Mouse (Mus musculus) large intestine, adult 2 months (tissue): ENCODE results near the gene Fam180a. TPM values are rescaled to one million over a fixed set of nuclear protein-coding genes. Genes with fewer than 3 reads are reported as not detected.
"Not testable (repeated sequence)": the region's sequence is repeated elsewhere in the genome, so short reads cannot be mapped to it uniquely, and the experiment has no call there.

ENCODE experiments used
- DNase-seq: peaks from one replicate; pipeline ENCODE4 v3.0.0-alpha.2; 2012; ENCODE audit warnings: low read depth, low spot score
- WGBS: fragments of 180-500 bp; shearing (Covaris S2); methylation state at CpG from one replicate; pipeline ENCODE4 v1.1.7; 2018; 5-methylcytosine and 5-hydroxymethylcytosine counted together
- polyA plus RNA-seq: library from polyadenylated mRNA; depleted of rRNA; stranded (reverse); fragments of >200 nt; gene quantifications from 2 replicates; pipeline ENCODE4 v1.2.3, GENCODE M21; 2012; rRNA removed

Fam180a gene
- polyA plus RNA-seq, result 0.32 and 0.47 TPM in 2 replicates

- 45% methylated on average over 9 of the region's 9 CpGs for WGBS
- DNase-seq, result no peak
Observed at GRCm38 (mm10) chr6:35326111-35326515, at the start of gene Fam180a. Gene Fam180a, minus strand, starts transcription at chr6:35326141.

DNA sequence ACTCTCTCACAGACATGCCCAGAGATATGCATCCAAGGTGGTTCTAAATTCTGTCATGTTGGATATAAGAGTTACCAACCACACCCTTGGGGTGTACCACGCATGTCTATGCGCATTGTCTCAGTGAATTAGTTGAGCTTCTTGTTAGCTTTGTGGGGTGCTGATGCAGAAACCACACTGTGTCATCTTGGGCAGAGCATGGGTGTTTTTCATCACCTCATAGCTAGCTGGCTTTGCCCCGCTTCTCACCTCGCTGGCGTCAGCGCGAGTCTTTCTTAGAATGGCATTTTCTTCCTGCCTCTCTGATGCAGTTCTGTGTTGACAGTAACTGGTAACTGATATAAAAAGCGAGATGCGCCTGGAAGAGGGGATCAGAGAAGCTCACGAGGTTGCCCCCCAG lies 48.1 kb upstream of the Fam180a start:
- WGBS, result 89% methylated on average over 10 of the region's 10 CpGs
- DNase-seq, result no peak

DNA sequence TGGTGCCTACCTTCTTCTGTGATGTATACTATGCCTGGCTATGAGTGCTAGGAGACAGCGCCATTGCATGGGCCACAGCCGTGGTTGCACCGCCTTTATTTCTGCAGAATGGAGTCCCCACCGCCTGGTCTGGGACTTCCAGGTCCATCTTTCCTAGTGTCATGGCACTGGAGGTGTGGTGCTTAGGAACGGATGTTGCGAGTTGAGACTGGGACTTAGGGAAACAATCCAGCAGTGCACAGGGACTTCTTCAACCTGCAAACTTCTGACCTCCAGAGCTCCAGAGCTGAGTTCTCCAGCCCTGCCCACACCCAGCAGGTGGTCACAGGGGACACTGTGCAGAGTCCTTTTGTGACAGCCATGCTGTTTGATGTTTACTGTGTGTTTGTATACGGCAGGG lies 44.4 kb upstream of the Fam180a start:
- 97% methylated on average over 7 of the region's 7 CpGs for WGBS
- DNase-seq, result no peak

- 80% methylated on average over 17 of the region's 18 CpGs for WGBS
- DNase-seq, result not testable (repeated sequence)
Observed at GRCm38 (mm10) chr6:35369578-35370282, 43.8 kb upstream of the Fam180a start.

DNA sequence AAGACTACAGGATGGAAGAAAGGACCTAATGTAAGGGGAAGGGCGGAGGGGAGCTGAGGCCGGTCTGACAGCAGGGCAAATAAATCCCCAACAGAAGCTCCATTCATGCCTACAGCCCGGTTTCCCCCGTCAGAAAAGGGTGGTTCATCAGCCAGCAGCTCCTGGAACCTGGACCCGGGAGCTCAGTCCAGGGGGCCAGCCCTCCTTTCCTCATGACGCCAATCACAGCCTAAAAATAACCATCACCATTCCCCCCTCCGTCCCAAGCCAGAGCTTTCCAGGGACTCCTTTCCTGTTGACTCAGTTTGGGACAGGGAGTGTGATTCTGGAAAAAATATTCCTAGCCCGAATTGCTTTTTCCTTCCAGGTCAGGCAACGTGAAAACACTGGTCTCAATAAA lies 36.7 kb upstream of the Fam180a start:
- no peak for DNase-seq
- WGBS, result 51% methylated on average over 9 of the region's 9 CpGs

DNA sequence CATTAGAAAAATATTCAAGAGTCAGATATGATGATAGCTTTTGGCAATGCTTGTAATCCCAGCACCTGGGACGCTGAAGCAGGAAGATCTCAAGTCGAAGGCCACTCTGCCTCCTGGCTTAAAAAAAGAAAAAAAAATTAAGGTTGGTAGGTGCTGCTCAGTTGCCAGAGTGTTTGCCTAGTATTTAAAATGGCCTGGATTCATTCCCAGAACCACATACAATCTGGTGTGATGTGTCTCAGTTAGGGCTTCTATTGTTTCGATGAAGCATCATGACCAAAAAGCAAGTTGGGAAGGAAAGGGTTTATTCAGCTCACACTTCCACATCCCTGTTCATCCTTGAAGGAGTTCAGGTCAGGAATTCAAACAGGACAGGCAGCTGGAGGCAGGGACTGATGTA lies 29.4 kb upstream of the Fam180a start:
- 84% methylated on average over 3 of the region's 3 CpGs for WGBS
- no peak for DNase-seq

- 35% methylated on average over 6 of the region's 6 CpGs for WGBS
- no peak for DNase-seq
Observed at GRCm38 (mm10) chr6:35354622-35354998, 28.7 kb upstream of the Fam180a start.

GRCm38 (mm10) chr6:35353846-35354621 lies 28.1 kb upstream of the Fam180a start:
- WGBS, result 26% methylated on average over 18 of the region's 18 CpGs
- no peak for DNase-seq

- 56% methylated on average over 5 of the region's 5 CpGs for WGBS
- DNase-seq, result no peak
Observed at GRCm38 (mm10) chr6:35353416-35353815, 27.5 kb upstream of the Fam180a start.

- 66% methylated on average over 8 of the region's 8 CpGs for WGBS
- no peak for DNase-seq
Observed at GRCm38 (mm10) chr6:35352867-35353266, 26.9 kb upstream of the Fam180a start.

GRCm38 (mm10) chr6:35351826-35352225 lies 25.9 kb upstream of the Fam180a start:
- DNase-seq, result no peak
- 86% methylated on average over 3 of the region's 3 CpGs for WGBS

DNA sequence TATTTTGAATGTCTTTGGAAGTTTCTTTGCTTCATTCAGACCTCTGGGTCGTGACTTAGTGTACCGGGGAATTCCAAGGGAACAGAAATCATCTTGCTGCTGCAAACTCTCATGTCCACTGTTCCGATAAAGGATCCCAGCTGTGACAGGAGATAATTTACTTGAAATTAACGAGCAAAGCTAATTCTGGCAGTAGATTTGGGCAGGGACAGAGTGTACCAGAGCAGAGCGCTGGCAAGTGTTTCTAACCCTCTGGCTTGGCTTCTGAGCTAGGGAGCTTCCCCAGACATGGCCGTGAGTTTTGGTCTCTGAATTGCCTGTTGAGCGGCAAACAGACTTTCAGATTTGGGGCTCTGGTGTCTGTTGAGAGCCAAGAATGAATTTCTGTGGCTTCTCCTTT lies 23.8 kb upstream of the Fam180a start:
- 67% methylated on average over 7 of the region's 7 CpGs for WGBS
- DNase-seq, result no peak

DNA sequence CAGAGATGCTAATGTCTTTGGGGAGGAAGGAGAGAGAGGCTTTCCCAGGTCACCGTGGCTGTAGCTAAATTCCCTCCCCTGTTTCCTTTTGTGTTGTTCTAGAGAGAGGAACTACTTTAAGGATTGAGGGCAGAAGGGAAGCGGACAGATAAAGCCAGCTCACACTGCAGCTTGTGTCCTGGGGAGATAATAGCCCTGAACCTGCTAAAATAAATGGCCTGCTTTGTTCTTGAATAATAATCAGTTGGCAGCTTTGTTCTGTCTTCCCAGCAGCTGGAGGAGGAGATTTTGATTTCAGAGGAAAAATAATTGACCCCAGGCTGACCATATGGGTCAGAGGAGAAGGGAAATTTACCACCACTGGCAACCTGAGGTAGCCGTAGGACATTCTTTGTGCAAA lies 12.7 kb upstream of the Fam180a start:
- 49% methylated on average over 3 of the region's 3 CpGs for WGBS
- no peak for DNase-seq

GRCm38 (mm10) chr6:35337836-35338235 lies 11.9 kb upstream of the Fam180a start:
- WGBS, result 54% methylated on average over 8 of the region's 8 CpGs

GRCm38 (mm10) chr6:35335452-35335851 lies 9.5 kb upstream of the Fam180a start:
- no peak for DNase-seq
- WGBS, result 36% methylated on average over 5 of the region's 5 CpGs

More at GRCm38 (mm10) chr6:35337836-35338235, 11.9 kb upstream of the Fam180a start:
- DNase-seq, result no peak

- WGBS, result 83% methylated on average over 4 of the region's 4 CpGs
- DNase-seq, result no peak
Observed at GRCm38 (mm10) chr6:35334278-35334677, 8.3 kb upstream of the Fam180a start.

DNA sequence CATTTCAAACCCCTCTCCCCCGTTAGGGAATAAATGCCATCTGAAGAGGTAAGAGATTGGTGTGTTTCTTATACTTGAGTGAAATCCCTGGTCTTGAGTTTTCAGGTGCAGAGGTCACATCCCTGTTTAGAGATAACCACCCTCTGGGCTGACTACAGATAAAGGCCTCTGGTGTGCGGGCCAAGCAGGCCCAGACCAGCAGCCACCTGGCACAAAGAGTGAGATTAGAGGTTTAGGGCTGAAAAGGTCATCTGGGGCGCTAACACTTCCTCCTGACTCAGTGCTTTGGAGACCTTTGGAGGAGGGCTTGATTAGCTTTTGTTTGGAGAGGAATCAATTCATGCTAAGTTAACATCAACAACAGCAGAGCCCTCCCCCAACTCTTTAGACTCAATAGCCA lies 7.7 kb upstream of the Fam180a start:
- DNase-seq, result no peak
- 54% methylated on average over 3 of the region's 3 CpGs for WGBS

- no peak for DNase-seq
- WGBS, result 38% methylated on average over 6 of the region's 6 CpGs
Observed at GRCm38 (mm10) chr6:35330834-35331233, 4.9 kb upstream of the Fam180a start.

DNA sequence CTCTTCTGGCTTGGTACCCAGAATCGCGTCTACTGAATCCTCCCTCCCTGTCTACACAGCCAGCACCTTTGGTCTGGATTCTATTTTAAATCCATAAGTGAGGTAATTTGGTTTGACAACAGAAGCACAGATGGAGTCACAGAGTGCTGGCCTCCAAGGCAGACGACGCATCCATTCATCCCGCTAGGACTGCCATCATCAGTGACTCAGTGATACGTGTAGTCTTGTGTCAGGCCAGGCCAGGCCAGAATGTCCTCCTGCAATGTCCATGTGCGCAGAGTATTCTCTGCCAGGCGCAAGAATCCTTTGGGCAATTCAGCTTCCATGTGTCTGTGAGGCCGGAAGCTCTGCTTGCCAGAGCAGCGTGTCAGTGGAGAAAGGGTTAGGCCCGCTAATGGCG lies 4.0 kb upstream of the Fam180a start:
- 94% methylated on average over 12 of the region's 12 CpGs for WGBS
- DNase-seq, result no peak

DNA sequence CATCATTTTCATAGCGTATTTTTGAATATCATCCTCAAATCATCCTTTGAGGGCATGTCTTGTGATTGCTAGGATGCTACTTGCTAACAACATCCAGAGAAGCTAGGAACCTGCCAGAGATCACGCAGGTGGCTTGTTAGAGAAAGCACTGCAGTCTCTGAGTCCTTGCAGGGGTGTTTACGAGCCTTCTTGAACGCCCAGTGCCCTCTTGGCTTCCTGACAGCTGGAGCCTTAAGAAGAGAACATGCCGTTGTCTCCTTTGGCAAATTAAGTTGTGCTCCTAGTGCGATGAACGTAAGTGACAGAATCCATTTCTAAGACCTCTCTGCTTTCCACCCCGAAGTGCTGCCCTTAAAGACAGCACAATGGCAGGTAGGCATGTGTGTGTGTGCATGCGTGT lies 1.6 kb downstream of the Fam180a start:
- WGBS, result 53% methylated on average over 9 of the region's 9 CpGs
- DNase-seq, result no peak

- 45% methylated on average over 1 of the region's 1 CpGs for WGBS
- DNase-seq, result no peak
Observed at GRCm38 (mm10) chr6:35323046-35323445, 2.9 kb downstream of the Fam180a start.
